Mouse (Mus musculus): ENCODE data around the gene Pdgfa. TPM values are rescaled to one million over a fixed set of nuclear protein-coding genes. Genes with fewer than 3 reads are reported as not detected.

Pdgfa gene
- polyA plus RNA-seq, 1 experiment: 9.7 TPM

DNA sequence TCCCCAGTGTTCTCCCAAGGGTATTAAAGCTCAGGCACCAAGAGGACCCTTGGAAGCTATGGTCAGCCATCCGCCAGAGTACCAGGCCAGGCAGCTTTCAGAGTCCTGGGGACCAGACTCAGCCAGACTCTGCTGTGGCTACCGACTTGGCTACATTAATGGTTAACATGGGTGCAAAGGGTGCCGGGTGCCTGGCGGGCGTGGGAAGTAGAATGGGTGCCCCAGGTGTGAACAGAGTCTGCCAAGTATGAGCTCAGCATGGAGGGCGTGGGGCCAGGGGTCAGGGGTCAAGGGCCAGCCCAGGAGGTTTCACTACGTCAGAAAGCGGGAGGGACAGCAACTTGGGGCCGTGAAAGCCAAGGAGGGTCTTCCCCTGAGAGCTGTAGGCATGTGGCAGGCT lies 16.6 kb downstream of the Pdgfa start:
- no peak for DNase-seq (ENCODE audit: low read depth)
- no peak for TF ChIP-seq POLR2A (IDR thresholded peaks at IDR 0.05; ENCODE audit: borderline replicate concordance, extremely low read depth, insufficient read depth, insufficient read length, poor library complexity, severe bottlenecking)
- no peak for TF ChIP-seq CTCF (IDR thresholded peaks at IDR 0.05; ENCODE audit: borderline replicate concordance, extremely low read depth, insufficient read depth, insufficient read length)

DNA sequence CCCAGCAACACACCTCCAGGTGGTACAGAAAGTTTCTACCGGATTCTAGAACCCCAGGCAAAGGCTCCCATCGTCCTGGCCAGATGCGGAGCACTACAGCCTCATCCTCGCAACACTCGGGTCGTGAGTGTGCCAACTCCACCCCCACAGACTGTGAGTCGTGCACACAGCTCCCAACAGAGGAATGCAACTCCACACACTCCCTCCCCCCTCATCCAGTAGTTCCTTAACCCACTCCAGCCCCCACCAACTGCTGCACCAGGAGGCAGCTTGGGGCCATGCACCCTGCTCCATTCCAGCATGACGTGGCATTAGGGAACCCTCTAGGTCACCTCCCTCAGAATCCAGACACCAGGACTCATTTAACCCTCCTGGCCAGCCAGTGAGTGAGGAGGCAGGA lies 17.3 kb downstream of the Pdgfa start:
- no peak for TF ChIP-seq POLR2A (IDR thresholded peaks at IDR 0.05; ENCODE audit: borderline replicate concordance, extremely low read depth, insufficient read depth, insufficient read length, poor library complexity, severe bottlenecking)
- no peak for TF ChIP-seq CTCF (IDR thresholded peaks at IDR 0.05; ENCODE audit: borderline replicate concordance, extremely low read depth, insufficient read depth, insufficient read length)
- no peak for DNase-seq (ENCODE audit: low read depth)

DNA sequence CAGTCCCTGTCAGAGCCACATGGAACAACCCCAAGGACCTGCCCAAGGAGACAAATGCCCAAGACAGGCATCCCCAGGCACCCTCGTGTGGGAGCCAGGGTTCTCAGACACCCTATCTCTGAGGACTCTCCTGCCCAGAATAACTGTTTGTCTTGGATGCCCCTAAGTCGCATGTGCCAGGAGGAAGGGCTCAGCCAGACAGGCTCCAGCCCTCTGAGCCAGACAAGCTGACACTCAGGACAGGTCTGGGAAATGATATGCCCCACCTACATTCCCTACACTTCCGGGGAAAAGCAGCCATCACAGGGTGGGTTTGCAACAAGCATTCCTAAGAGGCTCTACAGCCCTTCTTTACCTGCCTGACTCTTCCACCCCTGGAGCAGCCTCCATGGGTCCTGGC lies 19.4 kb downstream of the Pdgfa start:
- TF ChIP-seq CTCF (IDR thresholded peaks at IDR 0.05; ENCODE audit: borderline replicate concordance, extremely low read depth, insufficient read depth, insufficient read length) (no peak), POLR2A (IDR thresholded peaks at IDR 0.05; ENCODE audit: borderline replicate concordance, extremely low read depth, insufficient read depth, insufficient read length, poor library complexity, severe bottlenecking) (no peak)
- no peak for DNase-seq (ENCODE audit: low read depth)

DNA sequence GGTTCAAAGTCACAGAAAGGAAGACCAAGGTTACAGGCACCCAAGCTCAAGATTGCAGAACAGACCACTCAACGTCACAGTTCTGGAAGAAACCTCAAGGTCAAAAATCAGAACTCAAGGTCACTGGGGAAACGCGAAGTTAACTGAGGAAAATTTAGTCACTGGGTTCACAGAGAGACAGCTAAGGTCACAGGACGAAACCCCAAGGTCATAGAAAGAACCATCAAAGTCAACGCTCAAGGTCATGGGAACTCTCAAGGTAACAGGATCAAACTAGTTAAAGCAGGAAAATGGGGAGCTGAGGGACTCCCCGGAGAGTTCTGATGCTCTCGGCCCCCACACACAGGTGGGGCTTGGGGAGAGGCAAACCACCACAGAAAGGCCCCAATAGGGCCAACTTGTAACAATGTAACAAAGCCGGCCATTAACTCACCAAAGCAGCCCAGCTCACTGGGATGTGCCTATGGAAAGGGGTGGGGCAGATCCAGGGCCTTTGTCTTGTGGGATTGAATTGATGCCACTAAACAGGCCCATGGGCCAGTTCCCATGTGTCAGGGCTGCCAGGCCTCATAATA lies 22.2 kb downstream of the Pdgfa start:
- DNase-seq (ENCODE audit: low read depth): no peak
- no peak for TF ChIP-seq POLR2A (IDR thresholded peaks at IDR 0.05; ENCODE audit: borderline replicate concordance, extremely low read depth, insufficient read depth, insufficient read length, poor library complexity, severe bottlenecking)
- no peak for TF ChIP-seq CTCF (IDR thresholded peaks at IDR 0.05; ENCODE audit: borderline replicate concordance, extremely low read depth, insufficient read depth, insufficient read length)

DNA sequence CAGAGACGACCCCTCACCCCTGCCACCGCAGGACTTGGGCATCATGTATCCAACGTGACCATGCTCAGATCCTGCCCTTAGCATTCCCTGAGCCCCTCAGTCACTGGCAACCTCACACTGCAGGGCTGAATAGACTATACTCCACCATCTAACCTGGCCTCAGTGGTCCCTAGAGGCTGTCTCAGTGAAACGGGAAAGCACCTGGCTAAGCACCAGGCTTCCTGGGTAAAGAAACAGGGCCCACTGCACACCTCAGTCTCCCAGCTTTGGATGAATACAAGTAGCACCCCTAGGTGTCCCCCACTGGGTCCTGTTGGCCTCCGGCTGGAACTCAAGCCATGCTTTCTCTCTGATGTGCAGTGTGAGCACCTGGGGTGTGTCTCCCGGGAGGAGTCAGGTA lies 23.7 kb downstream of the Pdgfa start:
- TF ChIP-seq POLR2A (IDR thresholded peaks at IDR 0.05; ENCODE audit: borderline replicate concordance, extremely low read depth, insufficient read depth, insufficient read length, poor library complexity, severe bottlenecking) (no peak), CTCF (IDR thresholded peaks at IDR 0.05; ENCODE audit: borderline replicate concordance, extremely low read depth, insufficient read depth, insufficient read length) (no peak)
- DNase-seq (ENCODE audit: low read depth): no peak

DNA sequence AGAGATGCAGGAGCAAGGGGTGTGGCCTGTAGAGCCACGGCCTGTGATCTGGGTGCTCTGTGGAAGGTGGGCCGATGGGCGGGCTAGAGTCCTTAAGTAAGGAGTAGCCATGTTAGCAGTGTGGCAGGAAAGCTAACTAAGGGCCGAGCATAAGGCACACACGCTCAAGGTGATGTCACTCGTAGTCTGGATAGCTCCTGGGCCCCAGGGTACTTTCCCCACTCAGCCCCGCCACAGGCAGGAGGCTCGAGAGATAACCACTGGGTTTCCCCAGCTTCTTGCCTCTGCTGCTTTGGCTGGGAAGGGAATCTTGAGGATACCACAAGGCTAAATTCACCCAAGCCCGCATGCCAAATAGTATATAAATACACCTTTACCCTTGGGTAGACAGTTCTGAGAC lies 25.8 kb downstream of the Pdgfa start:
- TF ChIP-seq CTCF (IDR thresholded peaks at IDR 0.05; ENCODE audit: borderline replicate concordance, extremely low read depth, insufficient read depth, insufficient read length): no peak
- TF ChIP-seq POLR2A (IDR thresholded peaks at IDR 0.05; ENCODE audit: borderline replicate concordance, extremely low read depth, insufficient read depth, insufficient read length, poor library complexity, severe bottlenecking): no peak
- no peak for DNase-seq (ENCODE audit: low read depth)

DNA sequence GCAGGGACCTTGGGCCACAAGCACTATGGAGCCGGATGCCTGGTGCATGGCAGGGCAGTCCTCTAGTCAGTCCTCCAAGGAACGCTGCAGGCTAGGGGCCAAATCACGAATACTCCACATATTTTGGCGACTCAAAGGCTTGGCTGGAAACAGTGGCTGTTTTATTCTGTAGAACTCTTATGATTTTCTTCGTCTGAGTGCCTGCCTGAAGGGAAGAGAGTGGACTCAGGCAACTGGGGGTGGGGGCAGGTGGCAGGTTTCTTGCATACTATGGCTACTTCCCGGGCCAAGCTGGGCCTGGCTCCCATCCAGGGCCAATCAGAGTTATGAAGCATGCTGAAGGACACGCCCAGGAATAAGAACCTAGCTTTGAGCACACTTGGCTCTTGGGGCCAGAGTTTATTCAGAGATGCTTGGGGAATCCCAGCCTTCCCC lies 27.1 kb downstream of the Pdgfa start:
- peak; percentile 73 for DNase-seq (ENCODE audit: low read depth)
- no peak for TF ChIP-seq CTCF (IDR thresholded peaks at IDR 0.05; ENCODE audit: borderline replicate concordance, extremely low read depth, insufficient read depth, insufficient read length)
- no peak for TF ChIP-seq POLR2A (IDR thresholded peaks at IDR 0.05; ENCODE audit: borderline replicate concordance, extremely low read depth, insufficient read depth, insufficient read length, poor library complexity, severe bottlenecking)

DNA sequence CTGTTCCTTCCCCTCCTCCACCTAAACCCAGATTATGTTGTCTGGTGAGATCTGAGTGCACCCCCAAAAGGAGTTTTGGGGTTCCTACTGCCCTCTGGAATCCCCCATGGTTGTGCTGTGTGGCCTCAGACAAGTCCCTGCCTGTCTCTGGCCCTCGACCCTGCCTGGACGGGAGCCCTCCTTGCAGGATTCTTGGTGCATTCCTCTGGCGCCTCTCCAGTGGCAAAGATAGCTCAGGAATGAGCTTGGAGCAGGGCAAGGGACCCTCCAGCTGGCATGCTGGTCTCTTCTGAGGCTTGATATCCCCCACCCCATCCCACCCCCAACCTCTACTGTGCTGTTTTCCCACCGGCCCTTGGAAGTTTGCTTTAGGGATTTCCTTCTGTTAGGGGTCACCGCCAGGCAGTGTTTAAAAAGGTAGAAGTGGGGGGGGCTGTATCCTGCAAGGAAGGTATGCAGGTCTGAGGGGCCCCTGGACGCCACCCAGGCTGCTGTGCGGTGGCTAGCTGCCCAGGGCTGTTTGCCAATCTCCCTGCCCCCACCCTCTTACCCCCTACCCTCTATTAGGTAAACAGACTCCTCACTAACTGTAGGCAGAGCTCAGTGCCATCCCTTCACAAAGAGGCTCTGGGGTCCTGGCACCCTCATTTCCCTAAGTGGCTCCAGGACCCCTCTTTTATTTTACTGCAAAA lies 31.0 kb downstream of the Pdgfa start:
- peak; percentile 37 for DNase-seq (ENCODE audit: low read depth)

DNA sequence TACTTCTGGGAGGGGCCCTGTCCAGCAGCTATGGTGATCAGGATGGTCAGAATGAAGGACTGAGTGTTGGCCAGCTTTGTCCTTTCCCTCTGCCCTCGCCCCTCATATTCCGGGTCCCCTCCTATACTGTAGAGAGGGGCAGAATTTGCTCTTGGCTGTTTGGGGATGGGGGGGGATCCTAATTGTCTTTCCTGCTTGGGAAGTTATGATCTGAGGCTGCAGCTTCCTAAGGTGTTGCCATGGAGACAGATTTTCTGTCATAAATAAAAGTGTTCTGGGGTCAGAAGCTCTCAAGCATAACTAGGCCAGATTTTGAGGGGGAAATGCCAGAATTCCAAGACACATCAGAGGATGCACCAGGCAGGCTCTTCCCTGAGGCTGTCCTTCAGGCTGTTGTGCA lies 31.6 kb downstream of the Pdgfa start:
- peak; percentile 47 for DNase-seq (ENCODE audit: low read depth)
- TF ChIP-seq CTCF (IDR thresholded peaks at IDR 0.05; ENCODE audit: borderline replicate concordance, extremely low read depth, insufficient read depth, insufficient read length): no peak
- TF ChIP-seq POLR2A (IDR thresholded peaks at IDR 0.05; ENCODE audit: borderline replicate concordance, extremely low read depth, insufficient read depth, insufficient read length, poor library complexity, severe bottlenecking): no peak

More for the DNA sequence above, 31.0 kb downstream of the Pdgfa start:
- TF ChIP-seq CTCF (IDR thresholded peaks at IDR 0.05; ENCODE audit: borderline replicate concordance, extremely low read depth, insufficient read depth, insufficient read length) (no peak), POLR2A (IDR thresholded peaks at IDR 0.05; ENCODE audit: borderline replicate concordance, extremely low read depth, insufficient read depth, insufficient read length, poor library complexity, severe bottlenecking) (no peak)

DNA sequence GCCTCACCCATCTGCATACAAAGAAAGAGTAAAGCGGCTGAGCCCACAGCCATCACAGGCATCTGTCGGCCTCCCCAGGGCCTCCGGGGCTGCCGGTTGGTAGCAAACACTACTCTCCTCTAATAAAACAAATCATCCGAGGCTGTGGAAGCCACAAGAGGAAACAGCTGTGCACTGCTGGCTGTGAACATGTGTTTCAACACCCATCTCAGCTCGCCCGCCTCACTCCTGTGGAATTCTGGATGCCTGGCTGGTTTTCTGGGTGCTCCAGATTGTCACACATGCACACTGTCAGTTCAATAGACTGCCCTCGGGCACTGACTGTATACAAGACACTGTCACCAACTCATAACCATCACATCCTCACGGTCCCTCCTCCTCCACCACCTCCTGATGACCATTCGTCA lies 40.7 kb downstream of the Pdgfa start:
- TF ChIP-seq POLR2A (IDR thresholded peaks at IDR 0.05; ENCODE audit: borderline replicate concordance, extremely low read depth, insufficient read depth, insufficient read length, poor library complexity, severe bottlenecking) (no peak), CTCF (IDR thresholded peaks at IDR 0.05; ENCODE audit: borderline replicate concordance, extremely low read depth, insufficient read depth, insufficient read length) (no peak)
- peak; percentile 12 for DNase-seq (ENCODE audit: low read depth)

DNA sequence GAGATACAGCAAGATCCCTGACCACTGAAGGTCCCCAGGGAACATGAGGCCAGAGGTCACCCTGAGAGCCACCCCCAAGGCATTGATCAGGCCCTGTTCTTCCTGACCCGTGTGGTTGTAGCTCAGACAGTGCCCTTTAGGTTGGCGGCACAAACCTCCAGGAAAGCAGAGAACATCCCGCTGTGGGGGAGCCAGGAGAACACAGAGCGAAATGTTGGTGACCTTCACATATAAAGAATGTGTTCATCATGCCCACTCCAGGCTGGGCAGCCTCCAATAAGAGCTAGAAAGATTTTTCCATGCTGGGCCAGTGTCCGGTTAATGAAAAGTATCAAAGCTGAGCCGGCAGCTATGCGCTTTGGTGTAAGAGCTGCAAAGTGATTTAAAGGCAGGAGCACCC lies 43.2 kb downstream of the Pdgfa start:
- TF ChIP-seq CTCF (IDR thresholded peaks at IDR 0.05; ENCODE audit: borderline replicate concordance, extremely low read depth, insufficient read depth, insufficient read length) (no peak), POLR2A (IDR thresholded peaks at IDR 0.05; ENCODE audit: borderline replicate concordance, extremely low read depth, insufficient read depth, insufficient read length, poor library complexity, severe bottlenecking) (no peak)

DNA sequence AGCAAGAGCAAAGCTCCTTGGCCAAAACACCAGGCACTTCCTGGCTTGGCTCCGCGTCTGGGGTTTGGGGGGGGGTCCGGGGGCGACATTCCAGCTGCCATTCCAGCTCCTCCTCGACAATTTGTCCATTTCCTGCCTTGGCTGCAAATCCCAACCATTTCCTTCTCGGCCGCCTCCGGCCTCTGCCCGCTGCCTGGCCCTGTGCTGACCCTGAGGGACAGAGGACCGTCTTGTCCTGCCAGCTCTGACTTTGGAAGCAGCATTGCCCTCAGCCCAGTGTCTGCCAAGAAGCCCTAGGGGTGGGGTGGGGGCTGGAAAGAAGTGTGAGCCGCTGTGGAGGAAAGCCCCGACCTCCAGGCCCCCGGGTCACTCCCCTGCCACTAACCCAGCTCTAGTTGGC lies 44.2 kb downstream of the Pdgfa start:
- no peak for DNase-seq (ENCODE audit: low read depth)
- TF ChIP-seq POLR2A (IDR thresholded peaks at IDR 0.05; ENCODE audit: borderline replicate concordance, extremely low read depth, insufficient read depth, insufficient read length, poor library complexity, severe bottlenecking) (no peak), CTCF (IDR thresholded peaks at IDR 0.05; ENCODE audit: borderline replicate concordance, extremely low read depth, insufficient read depth, insufficient read length) (no peak)

More for the DNA sequence above, 43.2 kb downstream of the Pdgfa start:
- DNase-seq (ENCODE audit: low read depth): no peak

Data from brain, embryonic 14.5 days (tissue).